8 mouse cellular contexts compared by ENCODE assay signal in the genomic region with DNA sequence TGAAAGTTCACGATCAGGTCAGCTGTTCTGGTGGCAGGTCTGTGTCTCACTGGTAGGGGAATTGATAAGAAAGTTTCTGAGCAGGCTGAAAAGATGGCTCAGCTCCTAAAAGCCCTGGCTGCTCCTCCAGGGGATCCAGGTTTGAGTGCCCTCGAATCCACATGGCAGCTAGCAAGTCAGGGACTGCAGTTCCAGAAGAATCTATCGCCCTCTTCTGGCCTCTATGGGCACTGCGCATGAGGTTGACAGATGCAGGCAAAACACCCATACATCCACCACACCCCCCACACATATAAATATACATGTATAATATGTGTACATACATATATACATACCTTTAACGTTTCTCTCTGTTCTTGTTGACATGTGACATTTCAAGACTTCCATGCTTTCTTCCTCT. TPM values are rescaled to one million over a fixed set of nuclear protein-coding genes. Genes with fewer than 3 reads are reported as not detected.
A peak's percentile ranks its signal among the peaks of the same experiment; 100 is the strongest.
DNase-seq lines count a peak whose midpoint lies in the region; ATAC-seq and TF ChIP-seq lines count a peak whose summit lies in the region.
"Not testable (repeated sequence)": the region's sequence is repeated elsewhere in the genome, so short reads cannot be mapped to it uniquely, and the experiment has no call there.
"Had no signal": no experiment of that assay in that cellular context is flagged by ENCODE, and none has a peak within 500 bp of the region (broad histone marks: within the 10 kb centered on the region; RNA-seq: fewer than 3 reads in every experiment).

No protein-coding gene starts in this region.

- DNase-seq in adrenal gland, postnatal 14 days = peak; percentile 77
- DNase-seq in embryo, embryonic 9.5 days (ENCODE audit: extremely low spot score) = peak; percentile 63
- peak; percentile 91 for DNase-seq in heart, adult 11 months
- peak; percentile 62 for DNase-seq in kidney, adult 2 months
- peak; percentile 57 to 74 for DNase-seq in left cerebral cortex, postnatal 36 days (ENCODE audit: low spot score in 2 of 2)
- peak; percentile 4 for DNase-seq in skeletal muscle tissue, adult 2 months (ENCODE audit: low read depth, low spot score)

- H3K36me3 ChIP-seq in kidney, adult 2 months (ENCODE audit: control insufficient read depth, insufficient read depth, low read length); midbrain, embryonic 12.5 days: not testable (repeated sequence)

- not testable (repeated sequence) for H3K27ac ChIP-seq in kidney, adult 2 months (ENCODE audit: insufficient read depth, low read depth, low read length); midbrain, embryonic 12.5 days (replicated peaks)

- H3K4me1 ChIP-seq in kidney, adult 2 months (ENCODE audit: control insufficient read depth, insufficient read depth, low read length); midbrain, embryonic 12.5 days: not testable (repeated sequence)

- 19% methylated on average over 5 of the region's 5 CpGs for WGBS in kidney, adult 2 months
- 17% methylated on average over 5 of the region's 5 CpGs for WGBS in midbrain, embryonic 12.5 days

- not testable (repeated sequence) for H3K9ac ChIP-seq in midbrain, embryonic 12.5 days (replicated peaks)

- H3K4me3 ChIP-seq in kidney, adult 2 months (ENCODE audit: insufficient read depth, low read depth, low read length); midbrain, embryonic 12.5 days: not testable (repeated sequence)

- peak; percentile 62 for TF ChIP-seq CTCF in kidney, adult 2 months (conservative IDR thresholded peaks at IDR 0.05; ENCODE audit: insufficient read depth, insufficient read length, low read depth, low read length)

- not testable (repeated sequence) for H3K9me3 ChIP-seq in midbrain, embryonic 12.5 days

- H3K27me3 ChIP-seq in kidney, adult 2 months (replicated peaks; ENCODE audit: control insufficient read depth, insufficient read depth, low read length); midbrain, embryonic 12.5 days: not testable (repeated sequence)

- ATAC-seq in midbrain, embryonic 12.5 days (ENCODE audit: low FRiP score, low read depth) = peak; percentile 70

- TF ChIP-seq POLR2A in kidney, adult 2 months (IDR thresholded peaks at IDR 0.05; ENCODE audit: low read depth, low read length) = not testable (repeated sequence)

- not testable (repeated sequence) for H3K4me2 ChIP-seq in midbrain, embryonic 12.5 days (replicated peaks)

- intact Hi-C loops in left cerebral cortex, postnatal 36 days (cut with DNase I) = loop anchor here (10.0 kb wide), 1 partner anchor 53 kb away; no protein-coding TSS in a partner anchor

RNA-seq across cellular contexts. Expression of gene Ang6, which starts 14.7 kb away (rescaled TPM):
- total RNA-seq in adrenal gland, postnatal 14 days (2021) = not detected in 2 replicates
- polyA plus RNA-seq in kidney, adult 2 months (2012; rRNA removed) = not detected in 2 replicates
- total RNA-seq in left cerebral cortex, postnatal 36 days (2021) = not detected
- not detected in 2 replicates for polyA plus RNA-seq in midbrain, embryonic 12.5 days (2016; fragmentation: Nextera tagmentation; extraction: Ambion mirVana)
- polyA plus RNA-seq: inflammation-experienced regulatory T-cells, adult 6 months had no signal

RNA-seq across cellular contexts. Expression of gene Ang5, which starts 30.5 kb away (rescaled TPM):
- total RNA-seq in adrenal gland, postnatal 14 days (2021) = not detected in 2 replicates
- polyA plus RNA-seq in kidney, adult 2 months (2012; rRNA removed) = not detected in 2 replicates
- not detected for total RNA-seq in left cerebral cortex, postnatal 36 days (2021)
- polyA plus RNA-seq in midbrain, embryonic 12.5 days (2016; fragmentation: Nextera tagmentation; extraction: Ambion mirVana) = not detected in 2 replicates
- polyA plus RNA-seq: inflammation-experienced regulatory T-cells, adult 6 months had no signal

Comparison
In these comparisons a context has a peak if more than half of its experiments do, and no peak if none do; other contexts are left out.
1. DNase-seq: peak in every context shown above with its lines; median percentile 91 in heart, adult 11 months; 77 in adrenal gland, postnatal 14 days; 66 in left cerebral cortex, postnatal 36 days; 63 in embryo, embryonic 9.5 days; 62 in kidney, adult 2 months; 4 in skeletal muscle tissue, adult 2 months.